Mouse (Mus musculus) layer of hippocampus, adult 8-10 months (tissue): ENCODE results near the gene Tbc1d12. TPM values are rescaled to one million over a fixed set of nuclear protein-coding genes. Genes with fewer than 3 reads are reported as not detected.
A peak's percentile ranks its signal among the peaks of the same experiment; 100 is the strongest.
"Not testable (repeated sequence)": the region's sequence is repeated elsewhere in the genome, so short reads cannot be mapped to it uniquely, and the experiment has no call there.

Experiments used
- DNase-seq, 2 experiments: peaks; one replicate each; pipeline ENCODE4 v3.0.0; 2022; ENCODE audit warnings: low spot score in 2 of 2
- total RNA-seq, 4 experiments: library from RNA; stranded (reverse); gene quantifications; 2 replicates each; pipeline ENCODE4 v1.2.4; 2022

The Tbc1d12 gene
- 10 to 100 TPM; 11.7 to 12.5 (median 12.2) TPM for total RNA-seq

DNA sequence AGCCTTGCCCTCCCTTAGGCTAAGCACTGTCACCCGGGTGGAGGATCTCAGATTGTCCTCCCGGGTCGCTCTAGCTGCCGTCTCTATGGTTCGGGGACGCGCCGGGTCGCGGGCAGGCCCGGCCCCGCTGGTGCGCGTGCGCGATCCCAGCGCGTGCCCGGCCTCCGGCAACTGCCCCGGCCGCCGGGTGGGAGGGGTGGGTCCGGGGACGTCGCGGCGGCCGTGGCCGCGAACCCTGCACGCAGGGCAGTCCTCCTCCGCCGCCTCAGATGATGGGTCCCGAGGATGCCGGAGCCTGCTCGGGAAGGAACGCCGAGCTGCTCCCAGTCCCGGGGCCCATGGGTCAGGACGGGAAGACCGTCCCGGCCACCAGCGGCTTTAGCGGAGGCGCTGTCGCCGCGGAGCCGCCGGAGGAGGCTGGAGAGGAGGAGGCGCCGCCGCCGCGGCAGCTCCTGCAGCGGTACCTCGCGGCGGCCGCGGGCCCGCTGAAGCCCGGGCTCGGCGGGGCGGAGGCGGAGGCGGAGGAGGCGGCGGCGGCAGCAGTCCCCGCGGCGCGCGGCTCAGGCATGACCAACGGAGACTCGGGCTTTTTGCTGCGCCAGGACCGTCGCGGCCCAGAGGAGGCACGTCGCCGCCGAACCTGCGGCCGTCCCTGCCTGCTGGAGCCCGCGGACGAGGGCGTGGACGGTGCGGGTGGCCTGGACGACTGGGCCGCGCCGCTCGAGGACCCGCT is at the start of gene Tbc1d12:
Tbc1d12 (plus strand) TSS at position 142 of the 733 bp plus-strand sequence.
- DNase-seq = peak; percentile 65 to 80

DNA sequence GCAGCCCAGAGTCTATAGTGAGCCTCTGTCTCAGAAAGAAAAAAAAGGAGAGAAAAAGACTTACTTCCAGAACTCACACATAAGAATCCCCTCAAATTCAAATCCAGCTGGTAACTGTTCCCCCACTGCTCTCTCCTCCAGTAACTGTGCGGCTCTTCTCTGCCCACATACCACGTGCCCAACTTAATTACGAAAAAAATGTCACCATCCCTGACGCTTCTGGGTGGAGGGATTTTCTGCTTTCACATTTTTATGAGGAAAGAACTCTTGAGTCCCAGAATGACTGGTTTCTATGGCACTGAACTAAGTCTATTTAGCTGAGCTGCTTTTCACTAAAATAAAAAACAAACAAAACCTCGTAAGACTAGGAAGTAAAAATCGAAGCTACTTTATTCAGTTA is 48.6 kb upstream of the Tbc1d12 start:
- no peak for DNase-seq

DNA sequence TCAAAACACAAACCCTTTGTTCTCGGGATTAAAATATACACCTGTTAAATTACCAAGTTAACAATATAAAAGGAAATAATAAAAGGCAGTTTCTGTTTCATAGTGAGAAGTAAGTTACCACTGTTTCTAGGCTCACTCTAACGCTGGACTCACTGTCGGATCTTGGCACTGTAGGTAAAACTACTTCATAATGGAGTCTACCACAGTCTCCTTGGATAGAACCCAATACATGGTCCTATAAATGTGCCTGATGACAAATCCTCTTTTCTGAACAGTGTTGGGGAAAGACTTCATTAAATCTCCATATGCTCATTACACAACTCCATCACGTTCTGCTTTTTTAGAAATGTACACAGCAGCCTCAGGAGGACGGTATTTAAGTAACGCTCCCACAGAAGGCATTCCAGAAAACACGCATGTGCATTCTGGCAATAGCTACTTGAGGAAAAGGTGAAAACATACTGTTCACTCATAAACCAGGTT is 42.8 kb upstream of the Tbc1d12 start:
- no peak for DNase-seq

DNA sequence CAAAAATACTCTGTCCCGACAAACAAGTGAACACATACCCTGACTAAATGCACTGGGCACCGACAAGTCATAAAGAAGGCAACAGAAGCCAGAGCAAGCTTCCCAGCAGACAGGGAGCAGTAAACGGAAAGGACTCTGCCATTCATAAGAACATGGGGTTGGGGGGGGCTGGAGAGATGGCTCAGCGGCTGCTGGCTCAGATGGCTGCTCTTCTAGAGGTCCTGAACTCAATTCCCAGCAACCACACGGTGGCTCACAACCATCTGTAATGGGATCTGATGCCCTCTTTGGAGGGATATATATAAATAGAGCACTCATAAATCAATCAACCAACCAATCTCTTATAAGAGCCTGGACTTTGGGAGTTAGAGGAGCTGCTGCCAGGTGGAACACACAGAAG is 39.8 kb upstream of the Tbc1d12 start:
- DNase-seq = no peak

DNA sequence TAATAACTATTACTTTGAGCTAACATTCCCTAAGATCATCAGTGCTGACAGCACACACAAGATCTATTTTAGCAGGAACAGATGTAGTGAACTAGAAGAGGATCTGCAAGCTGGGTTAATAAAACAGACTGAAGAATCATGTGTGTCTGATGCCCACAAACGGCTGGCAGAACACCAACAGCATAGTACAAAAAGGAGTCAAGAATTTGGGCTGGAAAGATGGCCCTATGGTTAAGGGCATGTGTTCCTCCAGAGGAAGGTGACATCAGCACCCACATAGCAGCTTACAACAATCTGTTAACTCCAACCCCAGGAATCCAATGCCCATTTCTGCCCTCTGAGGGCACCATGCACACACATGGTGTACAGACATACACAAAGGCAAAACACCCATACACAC is 38.1 kb upstream of the Tbc1d12 start:
- DNase-seq = peak; percentile 62 to 65

DNA sequence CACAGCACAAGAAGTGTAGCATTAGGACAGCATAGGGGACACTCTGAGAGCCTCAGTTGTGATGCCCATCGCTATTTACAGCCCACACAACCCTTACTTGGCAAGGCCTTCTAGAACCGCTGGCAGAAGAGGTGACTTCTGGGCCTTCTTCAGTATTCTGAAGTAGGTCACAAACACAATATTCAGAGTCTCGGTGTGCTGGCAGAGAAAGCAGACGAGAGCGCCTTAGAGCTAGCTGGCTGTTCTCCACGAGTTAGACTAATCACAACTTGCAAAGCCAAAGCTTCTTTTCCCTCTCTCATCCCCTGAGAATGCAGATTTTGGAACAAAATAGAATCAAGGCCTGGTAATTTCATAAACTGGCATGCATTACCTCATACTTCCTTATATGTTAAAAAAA is 37.6 kb upstream of the Tbc1d12 start:
- DNase-seq = peak; percentile 17 to 23

DNA sequence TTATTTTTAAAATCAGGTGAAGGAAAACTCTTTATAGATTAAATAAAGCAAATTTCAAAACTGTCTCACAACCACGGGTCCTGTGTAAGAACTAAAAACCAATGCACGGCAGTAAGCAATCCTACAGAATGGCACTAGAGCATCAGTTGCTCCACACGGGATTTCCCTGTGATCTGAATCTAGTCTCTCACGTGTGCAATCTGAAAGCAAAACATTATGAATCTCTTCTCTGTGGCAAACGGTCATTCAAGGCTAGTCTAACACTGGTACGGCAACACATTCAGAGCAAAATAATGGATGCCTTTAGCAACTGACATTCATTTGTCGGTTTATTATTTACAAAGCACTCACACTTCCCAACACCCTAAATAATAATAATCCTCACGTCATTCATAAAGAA is 18.2 kb upstream of the Tbc1d12 start:
- no peak for DNase-seq

DNA sequence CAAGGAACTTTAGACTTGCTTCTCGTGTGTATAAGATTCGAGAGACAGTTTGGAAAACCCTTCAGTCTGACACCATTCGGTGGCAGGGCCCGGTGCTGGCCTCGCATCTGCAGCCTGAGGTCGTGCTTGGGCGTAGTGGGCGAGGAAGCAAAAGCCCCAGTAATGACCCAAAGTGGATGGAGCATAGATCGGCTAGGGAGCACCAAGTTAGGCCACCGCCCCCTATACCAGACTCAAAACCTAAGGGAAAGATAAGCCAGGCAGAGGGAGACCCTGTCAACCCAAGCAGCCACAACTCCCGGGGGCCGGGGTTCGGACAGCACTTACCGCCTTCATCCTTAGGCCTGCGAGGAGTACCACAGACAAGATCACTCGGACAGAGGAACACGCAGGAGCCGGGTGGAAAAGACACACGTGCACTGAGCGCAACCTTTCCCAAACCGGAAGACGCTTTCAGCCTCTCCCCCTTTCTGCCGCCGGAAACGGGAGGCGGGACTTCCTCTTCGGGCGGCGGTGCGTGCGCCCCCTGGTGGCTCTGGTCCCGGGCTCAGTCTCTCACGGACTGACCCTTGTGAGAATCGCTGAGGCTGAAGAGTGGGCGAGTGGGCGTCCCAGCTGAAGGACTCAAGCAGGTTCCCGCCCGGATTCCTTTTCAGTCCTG is 17.5 kb upstream of the Tbc1d12 start, which contains the start of gene Noc3l:
Noc3l (minus strand) TSS at position 472 of the 661 bp plus-strand sequence.
- peak; percentile 82 to 91 for DNase-seq

DNA sequence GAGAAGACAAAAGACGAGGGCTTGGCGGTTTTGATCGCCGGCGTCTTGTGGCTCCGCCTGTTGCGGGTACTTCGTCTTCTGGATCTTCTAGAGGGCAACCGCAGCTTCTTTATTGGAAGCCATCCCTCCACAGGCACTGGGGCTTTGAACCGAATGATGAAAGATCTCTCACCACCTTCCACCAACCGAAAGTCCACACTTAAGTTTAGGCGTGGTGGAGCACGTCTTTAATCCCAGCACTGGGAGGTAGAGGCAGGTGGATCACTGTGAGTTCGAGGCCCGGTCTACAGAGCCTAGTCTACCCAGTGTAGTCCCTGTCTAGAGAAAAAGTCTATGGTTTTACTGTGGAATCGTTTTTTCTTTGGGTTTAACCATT is 17.0 kb upstream of the Tbc1d12 start:
- no peak for DNase-seq

DNA sequence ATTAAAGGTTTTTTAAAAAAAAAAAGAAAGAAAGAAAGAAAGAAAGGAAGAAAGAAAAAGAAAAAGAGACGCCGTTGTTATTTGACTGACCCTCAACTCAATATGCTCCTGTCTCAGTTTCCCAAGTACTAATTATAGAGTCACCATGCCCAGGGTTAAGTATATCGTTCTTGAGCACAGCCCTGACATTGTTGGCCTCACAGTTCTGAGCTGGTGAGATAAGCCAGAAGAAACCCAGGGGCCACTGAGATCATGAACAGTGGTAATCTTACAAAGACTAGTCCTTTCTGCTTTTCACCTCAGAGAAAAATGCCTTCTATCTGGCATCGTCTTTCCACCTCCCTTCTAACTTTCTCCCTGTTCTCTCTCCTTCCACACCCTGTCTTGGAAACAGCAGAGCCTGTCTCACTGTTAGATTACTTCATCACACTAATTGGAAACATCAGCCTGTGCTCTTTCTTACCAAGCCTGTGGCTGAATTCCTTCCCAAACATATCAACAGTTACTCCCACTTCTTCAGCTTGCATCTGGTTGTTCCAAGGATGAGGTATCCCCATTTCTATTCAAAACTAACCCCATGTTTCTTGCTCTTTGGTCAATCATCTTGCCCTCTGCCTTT is 16.1 kb upstream of the Tbc1d12 start:
- no peak for DNase-seq

DNA sequence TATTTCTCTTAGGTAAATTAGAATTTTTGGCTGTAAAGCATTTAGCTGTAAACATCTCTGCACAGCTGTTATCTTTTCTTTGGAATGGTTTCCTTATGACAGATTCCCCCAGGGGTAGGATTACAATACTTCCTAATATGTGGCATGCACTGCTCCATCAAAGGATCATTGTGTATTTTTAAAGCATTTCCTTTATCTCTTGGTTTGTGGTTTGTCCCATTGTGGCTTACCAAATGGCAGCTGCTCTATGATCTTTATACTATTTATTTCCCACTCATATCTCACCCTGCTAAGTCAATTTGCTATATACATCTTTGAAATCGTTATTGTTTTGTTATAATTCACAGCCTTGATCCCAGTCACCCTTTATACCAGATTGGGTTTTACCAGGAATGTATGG is 3.2 kb upstream of the Tbc1d12 start:
- DNase-seq = no peak

DNA sequence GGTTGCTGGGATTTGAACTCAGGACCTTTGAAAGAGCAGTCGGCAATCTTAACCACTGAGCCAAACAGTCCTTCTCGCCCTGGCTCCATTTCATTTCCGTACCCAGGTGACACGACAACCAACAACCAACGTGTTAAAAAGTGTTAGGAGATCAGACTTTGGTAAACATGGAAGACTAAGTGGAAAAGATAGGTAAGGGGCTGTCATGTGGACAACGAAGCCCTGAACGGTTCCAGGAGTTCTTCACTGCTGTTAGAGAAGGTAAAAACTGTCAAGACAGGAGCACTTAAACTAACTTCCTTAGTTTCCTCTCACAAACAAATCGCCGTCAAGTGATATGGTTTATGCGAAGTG is 318 bp upstream of the Tbc1d12 start:
- no peak for DNase-seq

DNA sequence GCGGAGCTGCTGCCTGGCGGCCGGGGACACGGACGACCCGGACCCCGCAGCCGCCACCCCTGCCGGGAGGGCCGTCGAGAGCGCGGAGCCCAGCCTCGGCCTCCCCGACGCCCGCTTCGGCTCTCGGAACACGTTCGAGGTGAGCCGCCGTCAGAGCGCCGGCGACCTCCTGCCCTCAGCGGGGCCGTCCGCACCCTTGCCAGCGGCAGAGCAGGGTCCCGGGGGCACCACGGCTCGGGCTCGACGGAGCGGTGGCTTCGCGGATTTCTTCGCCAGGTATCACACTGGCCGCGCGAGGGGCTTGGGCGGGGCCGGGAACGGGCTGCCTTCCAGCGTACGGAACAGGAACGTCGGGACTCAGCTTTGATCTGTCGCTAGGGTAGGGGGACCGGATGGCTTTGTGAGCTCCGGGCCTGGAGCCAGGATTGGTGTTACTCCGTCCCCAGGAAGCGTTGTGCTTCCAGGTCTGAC is 827 bp downstream of the Tbc1d12 start:
- DNase-seq = peak; percentile 15 to 20

DNA sequence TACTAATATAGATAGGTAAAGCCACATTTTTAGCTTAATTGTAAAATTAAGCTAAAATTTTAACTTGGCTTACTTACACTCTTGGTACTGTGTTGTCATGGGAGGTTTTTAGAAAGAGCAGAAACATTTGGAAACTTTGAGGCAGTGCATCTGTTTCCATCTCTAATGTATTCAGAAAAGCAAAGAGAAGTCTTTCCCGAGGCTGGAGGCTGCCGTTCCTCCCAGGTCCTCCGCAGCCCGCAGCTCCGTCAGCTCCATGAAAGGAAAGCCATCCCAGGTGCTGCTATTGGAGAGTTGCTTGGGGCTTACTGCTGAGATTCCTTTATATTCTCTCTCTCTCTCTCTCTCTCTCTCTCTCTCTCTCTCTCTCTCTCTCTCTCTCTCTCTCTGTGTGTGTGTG is 8.4 kb downstream of the Tbc1d12 start:
- no peak for DNase-seq

DNA sequence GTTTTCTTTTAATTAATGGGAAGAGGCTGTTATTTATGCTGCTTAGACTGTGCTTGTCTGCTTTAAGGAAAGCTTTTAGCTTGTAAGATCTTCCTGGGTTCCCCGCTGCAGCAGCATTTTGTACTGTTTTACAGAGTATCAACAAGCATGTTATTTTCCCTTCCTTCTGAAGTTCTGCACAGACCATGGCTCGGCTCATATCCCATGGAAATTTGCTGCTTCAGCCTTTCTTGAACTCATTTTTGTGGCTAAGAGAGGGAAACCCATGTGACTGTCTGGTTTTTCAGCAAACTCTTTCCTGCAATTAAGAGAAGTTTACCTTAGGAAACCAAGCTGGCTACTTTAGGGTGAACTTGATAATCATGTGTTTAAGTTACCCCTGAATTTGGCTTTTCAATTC is 10.0 kb downstream of the Tbc1d12 start:
- DNase-seq = no peak

DNA sequence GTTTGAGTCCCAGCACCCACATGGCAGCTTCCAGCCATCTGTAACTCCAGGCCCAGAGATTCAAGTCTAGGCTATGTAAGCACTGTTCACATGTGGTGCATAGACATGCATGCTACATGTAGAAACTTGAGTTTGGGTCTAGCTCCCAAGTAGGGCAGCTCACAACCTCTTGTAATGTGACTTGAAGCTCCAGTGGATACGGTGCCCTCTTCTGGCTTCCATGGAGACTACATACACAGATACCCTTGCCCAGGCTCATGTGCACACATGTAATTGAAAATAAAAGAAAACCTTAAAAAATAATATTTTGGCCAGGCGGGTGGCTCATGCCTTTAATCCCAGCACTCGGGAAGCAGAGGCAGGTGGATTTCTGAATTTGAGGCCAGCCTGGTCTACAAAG is 21.8 kb downstream of the Tbc1d12 start:
- DNase-seq = no peak

DNA sequence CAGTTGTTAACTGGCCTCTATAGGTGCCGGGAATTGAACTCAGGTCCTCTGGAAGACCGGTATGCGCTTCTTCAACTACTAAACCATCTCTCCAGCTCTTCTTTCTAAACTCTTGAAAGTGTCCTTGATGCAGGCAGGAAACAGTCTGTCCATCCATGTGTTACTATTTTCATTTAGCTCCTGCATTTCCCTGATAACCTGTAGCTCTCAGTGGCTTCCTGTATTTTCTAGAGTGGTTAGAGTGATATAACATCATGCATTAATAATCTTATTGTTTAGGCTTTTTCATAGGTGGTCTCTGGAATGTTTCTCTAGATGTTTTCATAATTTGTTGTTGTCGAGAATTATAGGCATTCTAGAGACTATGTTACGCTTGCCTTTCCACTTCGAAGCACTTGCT is 26.1 kb downstream of the Tbc1d12 start:
- DNase-seq = no peak

DNA sequence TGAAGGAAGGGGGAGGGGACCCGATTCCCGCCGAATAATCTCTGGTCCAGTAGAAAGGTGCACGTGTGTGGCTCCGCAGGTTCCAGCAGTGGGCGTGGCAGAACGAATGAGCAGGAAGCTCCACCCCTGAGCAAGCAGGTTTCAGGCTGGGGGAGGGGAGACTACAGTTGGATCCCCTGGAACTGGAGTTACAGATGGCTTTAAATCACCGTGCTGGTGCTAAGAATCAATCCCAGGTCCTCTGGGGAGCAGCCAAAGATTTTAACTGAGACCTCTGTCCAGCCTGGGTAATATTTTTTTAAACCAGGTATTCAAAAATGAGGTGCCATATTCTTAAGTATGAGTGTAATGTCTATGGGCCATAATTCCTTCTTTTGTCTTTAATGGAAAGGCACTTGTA is 38.4 kb downstream of the Tbc1d12 start:
- DNase-seq = not testable (repeated sequence)

DNA sequence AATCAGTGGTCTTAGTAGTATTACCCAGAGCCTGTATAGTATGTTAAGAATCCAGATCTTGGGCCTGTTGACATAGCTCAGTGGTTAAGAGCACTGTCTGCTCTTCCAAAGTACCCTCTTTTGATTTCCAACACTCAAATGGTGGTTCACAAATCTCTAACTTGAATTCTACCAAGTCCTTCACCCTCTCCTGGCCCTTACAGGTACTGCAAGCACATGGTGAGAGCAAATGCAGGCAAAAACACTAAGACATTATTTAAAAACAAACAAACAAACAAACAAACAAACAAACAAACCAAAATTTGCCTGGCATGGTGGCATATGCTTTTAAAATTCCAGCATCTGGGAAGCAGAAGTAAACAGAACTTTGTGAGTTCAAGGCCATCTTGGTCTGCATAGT is 43.9 kb downstream of the Tbc1d12 start:
- no peak for DNase-seq

DNA sequence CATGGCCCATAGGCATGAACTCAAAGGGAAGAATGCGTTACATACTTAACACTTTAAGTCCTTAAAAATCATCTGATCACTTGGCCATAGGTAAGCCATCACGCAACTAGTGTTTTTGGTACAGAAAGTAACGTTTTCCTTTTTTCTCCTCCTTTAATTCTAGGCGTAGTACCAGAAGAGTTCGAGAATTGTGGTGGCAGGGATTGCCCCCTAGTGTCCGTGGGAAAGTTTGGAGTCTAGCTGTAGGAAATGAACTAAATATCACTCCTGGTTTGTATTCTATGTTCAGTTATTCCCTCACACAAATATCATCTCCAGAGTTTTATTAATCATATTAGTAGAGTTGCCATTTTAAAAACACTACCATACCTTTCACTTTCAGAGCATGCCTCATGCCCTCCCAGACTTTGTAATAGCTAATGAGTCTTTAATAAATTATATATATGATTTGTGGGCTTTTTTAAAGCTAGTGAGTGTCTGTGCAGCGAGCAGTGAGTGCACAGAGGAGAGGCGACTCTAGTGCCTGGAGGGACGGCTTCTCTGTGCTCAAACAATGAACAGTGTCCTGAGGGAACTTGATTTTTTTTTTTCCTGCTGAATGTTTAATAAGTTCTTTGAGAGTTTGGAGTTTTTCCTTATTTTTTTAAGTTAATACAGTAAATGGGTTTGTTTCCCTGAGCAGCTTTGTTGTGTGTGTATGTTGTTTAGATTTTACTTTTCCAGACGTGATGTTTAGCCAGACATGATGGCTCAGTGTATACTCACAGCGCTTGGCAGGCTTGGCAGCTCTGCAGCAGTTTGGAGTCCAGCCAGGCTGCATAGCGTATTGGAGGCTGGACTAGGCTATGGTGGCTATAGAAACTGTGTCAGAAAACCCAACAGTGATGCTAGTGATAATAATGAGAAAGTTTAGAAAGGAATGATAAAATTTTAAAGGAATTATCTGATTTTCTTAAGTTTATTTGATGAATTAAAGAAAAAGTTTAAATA is 65.1 kb downstream of the Tbc1d12 start:
- no peak for DNase-seq

DNA sequence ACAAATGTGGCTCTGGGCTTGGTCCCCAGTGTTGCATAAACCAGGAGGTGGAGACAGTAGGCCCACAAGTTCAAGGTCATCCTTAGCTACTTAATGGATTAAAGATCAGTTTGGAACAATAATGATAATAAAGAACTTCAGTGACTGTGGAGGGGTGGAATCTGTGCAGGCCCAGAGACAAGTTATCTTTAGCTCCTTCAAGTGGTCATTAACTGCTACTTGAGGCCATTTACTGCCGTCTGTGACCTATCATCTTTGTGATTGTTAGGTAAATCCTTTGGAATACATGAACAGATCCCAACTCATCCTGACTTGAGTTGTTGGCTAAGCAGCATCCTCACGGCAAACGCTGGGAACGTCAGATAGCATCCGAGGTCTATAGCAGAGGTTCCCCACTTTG is 66.1 kb downstream of the Tbc1d12 start:
- DNase-seq = no peak
